17 mouse cellular contexts compared by ENCODE assay signal in genomic region chr11:67600710-67601430, GRCm38 (mm10).
DNase-seq lines count a peak whose midpoint lies in the region; ATAC-seq lines count a peak whose summit lies in the region.
"Had no signal": no experiment of that assay in that cellular context is flagged by ENCODE, and none has a peak within 500 bp of the region (broad histone marks: within the 10 kb centered on the region; RNA-seq: fewer than 3 reads in every experiment).

No protein-coding gene starts in this region.

- no peaks in the 10 kb centered on the region for H3K9me3 ChIP-seq in midbrain, embryonic 16.5 days (replicated peaks; ENCODE audit: control insufficient read depth, low read length, poor library complexity, severe bottlenecking)
- H3K9me3 ChIP-seq: heart, embryonic 12.5 days; limb, embryonic 15.5 days had no signal

- no peaks in the 10 kb centered on the region for H3K36me3 ChIP-seq in midbrain, embryonic 16.5 days (ENCODE audit: control insufficient read depth, insufficient read depth, low read length)
- H3K36me3 ChIP-seq: heart, embryonic 12.5 days; limb, embryonic 15.5 days had no signal

- H3K27ac ChIP-seq in midbrain, embryonic 16.5 days (ENCODE audit: low read length): no peak overlapping the region
- H3K27ac ChIP-seq: limb, embryonic 15.5 days; macrophage had no signal

- WGBS in midbrain, embryonic 16.5 days: 80% methylated on average over 8 of the region's 8 CpGs

- H3K9ac ChIP-seq in midbrain, embryonic 16.5 days (ENCODE audit: low read depth, low read length): no peak overlapping the region
- H3K9ac ChIP-seq: heart, embryonic 12.5 days; limb, embryonic 15.5 days had no signal

- H3K4me3 ChIP-seq in midbrain, embryonic 16.5 days (ENCODE audit: low read depth, low read length): no peak overlapping the region
- H3K4me3 ChIP-seq: heart, embryonic 12.5 days; limb, embryonic 15.5 days had no signal

- peaks cover 18% of the 10 kb centered on the region for H3K4me1 ChIP-seq in midbrain, embryonic 16.5 days (ENCODE audit: control insufficient read depth, insufficient read depth, low read length)
- H3K4me1 ChIP-seq: heart, embryonic 12.5 days had no signal

- H3K27me3 ChIP-seq in midbrain, embryonic 16.5 days (ENCODE audit: control insufficient read depth, insufficient read depth, low read depth, low read length): no peaks in the 10 kb centered on the region
- H3K27me3 ChIP-seq: heart, embryonic 12.5 days; limb, embryonic 15.5 days had no signal

- ATAC-seq in frontal cortex, adult (ENCODE audit: low TSS enrichment): peak; percentile 35
- ATAC-seq in midbrain, embryonic 16.5 days: no peak
- ATAC-seq: inflammation-experienced regulatory T-cells, adult 6 months; Patski had no signal

- intact Hi-C loops in left cerebral cortex, postnatal 36 days (cut with DNase I): loop anchor here (5.0 kb wide), 1 partner anchor 144 kb away; the partner anchor contains the start of gene Gas7

- H3K4me2 ChIP-seq in midbrain, embryonic 16.5 days (ENCODE audit: low read length): no peak overlapping the region
- H3K4me2 ChIP-seq: heart, embryonic 12.5 days; limb, embryonic 15.5 days had no signal

- DNase-seq in frontal cortex, postnatal 14 days (ENCODE audit: low spot score in 2 of 2): no peak
- DNase-seq in right cerebral cortex, adult 18-20 months: peak; percentile 80
- DNase-seq in right cerebral cortex, postnatal 4 days: no peak
- DNase-seq in left cerebral cortex, postnatal 36 days (ENCODE audit: low spot score in 2 of 2): peak; percentile 66 to 72
- DNase-seq in adrenal gland, postnatal 10 days: no peak
- DNase-seq: cerebellum, adult 8-10 months; gastrocnemius, postnatal 36 days; heart, postnatal 36 days; lung, adult 18-20 months; midbrain, embryonic 14.5 days had no signal

Comparison
In these comparisons a context has a peak if more than half of its experiments do, and no peak if none do; other contexts are left out.
1. DNase-seq: peak in right cerebral cortex, adult 18-20 months (single experiment) and left cerebral cortex, postnatal 36 days (2 of 2); none in frontal cortex, postnatal 14 days (0 of 2), right cerebral cortex, postnatal 4 days (single experiment) and adrenal gland, postnatal 10 days (single experiment).